Mouse (Mus musculus) liver, adult (tissue): ENCODE measurements around the gene Cacfd1.

Experiments
- GATA4 ChIP-seq: IDR thresholded peaks from 2 replicates; pipeline ENCODE4 v1.6.1; 2014; ENCODE audit warnings: mild to moderate bottlenecking, low read length; ENCODE audit not compliant: insufficient replicate concordance

Cacfd1 gene

DNA sequence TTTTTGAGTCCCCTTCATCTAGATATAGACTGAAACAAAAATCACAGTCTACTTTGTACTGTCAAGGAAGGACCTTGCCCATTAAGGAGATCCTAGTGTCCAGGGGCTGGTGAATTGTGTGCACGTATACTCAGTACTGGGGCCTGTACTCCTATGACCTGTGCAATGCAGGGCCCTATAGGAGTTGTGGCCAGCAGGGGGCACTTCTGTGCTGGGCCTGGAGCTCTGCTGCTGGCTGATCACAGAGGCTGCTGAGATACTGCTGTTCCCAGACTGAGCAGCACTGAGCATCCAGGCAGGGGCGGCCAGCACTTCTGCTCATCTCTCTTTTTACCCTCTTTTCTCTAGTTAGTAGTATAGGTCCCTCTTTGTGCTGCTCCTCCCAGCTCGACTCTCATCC, 33.7 kb downstream of the Cacfd1 start:
- no peak for TF ChIP-seq GATA4

GRCm38 (mm10) chr2:27044166-27044565, 34.4 kb downstream of the Cacfd1 start:
- TF ChIP-seq GATA4, result no peak

DNA sequence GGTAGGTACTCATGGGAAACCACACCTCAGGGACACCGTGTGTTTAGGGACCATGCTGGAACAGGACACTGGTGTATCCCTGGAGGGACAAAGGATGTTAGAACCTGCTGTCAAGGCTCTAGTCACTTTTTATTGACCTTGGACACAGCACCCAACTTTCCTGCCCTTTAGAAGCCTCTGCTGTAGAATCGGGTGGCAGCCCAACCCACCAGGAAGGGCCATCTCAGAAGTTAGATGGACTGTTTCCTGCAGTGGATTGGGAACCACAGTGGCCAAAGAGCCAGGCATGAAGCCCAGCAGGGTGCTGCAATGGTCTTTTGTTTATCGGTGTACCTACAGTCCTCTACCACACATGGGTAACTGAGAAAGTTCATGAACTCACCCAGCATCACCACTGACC, 34.9 kb downstream of the Cacfd1 start:
- TF ChIP-seq GATA4, result no peak

DNA sequence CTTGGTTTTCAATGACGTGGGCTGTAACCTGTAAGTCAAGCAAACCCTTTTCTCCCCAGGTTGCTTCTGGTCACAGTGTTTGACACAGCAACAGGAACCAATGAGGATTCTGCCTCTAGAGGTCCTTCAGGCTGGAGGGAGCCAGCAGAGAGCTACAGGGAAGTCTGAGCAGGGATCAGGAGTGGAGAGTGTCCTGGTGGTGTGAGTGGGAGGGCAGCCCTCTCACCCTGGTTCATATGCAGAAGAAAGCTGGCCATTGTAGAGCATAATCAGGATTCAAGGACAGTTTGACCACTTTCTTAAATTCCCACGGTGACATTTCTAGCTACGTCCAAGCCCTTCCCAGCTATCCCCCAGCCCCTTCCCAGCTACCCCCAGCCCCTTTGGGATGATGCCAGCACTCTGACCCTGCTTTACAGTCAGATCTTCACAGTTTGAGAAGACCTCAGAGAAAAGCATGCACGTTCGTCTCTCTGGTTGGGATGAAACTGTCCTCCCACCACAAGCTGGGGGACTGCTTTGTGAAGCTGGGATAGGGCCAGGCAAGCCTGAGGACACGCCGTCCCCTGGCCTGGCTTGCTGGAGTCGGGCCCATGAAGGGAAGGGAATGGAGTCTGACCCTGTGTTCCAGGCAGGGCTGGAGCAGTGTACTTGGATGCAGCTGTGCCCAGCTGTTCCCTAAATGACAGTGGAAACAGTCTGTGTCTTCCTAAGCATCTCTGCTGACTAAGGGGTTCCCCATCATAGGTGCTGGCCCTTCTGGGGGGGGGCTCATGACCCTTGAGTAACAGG, 36.4 kb downstream of the Cacfd1 start:
- no peak for TF ChIP-seq GATA4

DNA sequence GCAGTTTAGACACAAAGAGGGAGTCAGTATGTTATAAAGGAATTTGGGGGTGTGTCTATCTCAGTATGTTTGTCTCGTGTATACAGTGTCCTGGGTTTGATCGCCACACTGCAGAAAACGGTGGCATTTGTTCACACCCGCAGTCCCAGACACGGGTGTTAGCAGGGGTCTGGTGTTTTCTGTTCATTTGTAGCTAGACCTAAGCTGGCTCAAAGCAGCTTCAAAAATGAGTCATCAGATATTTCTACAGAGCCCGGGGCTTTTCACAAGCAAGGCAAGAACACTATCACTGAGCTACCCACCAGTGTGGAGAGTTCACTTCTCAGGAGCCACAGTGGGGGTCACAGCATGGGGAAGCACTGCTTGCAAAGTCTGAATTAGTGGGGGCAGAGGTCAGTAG, 39.7 kb downstream of the Cacfd1 start:
- no peak for TF ChIP-seq GATA4

DNA sequence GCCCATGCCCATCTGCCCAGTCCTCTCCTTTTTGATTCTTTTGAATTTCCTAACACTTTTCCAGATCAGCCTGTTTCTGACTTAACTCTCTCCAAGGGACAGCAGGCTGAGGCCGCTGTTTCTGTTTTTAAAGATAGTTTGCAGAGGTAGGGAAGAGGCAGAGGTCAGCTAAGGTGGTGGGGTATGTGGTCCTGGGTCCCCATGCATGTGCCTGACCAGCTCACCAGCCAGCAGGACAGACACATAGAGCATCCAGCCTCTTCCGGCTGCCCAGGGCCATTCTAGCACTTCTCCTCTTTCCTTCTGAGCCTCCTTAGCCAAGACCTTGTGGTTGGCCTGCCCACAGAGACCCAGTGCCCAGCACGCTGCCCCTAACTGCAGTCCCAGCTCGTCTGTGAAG, 48.5 kb downstream of the Cacfd1 start:
- TF ChIP-seq GATA4, result no peak

DNA sequence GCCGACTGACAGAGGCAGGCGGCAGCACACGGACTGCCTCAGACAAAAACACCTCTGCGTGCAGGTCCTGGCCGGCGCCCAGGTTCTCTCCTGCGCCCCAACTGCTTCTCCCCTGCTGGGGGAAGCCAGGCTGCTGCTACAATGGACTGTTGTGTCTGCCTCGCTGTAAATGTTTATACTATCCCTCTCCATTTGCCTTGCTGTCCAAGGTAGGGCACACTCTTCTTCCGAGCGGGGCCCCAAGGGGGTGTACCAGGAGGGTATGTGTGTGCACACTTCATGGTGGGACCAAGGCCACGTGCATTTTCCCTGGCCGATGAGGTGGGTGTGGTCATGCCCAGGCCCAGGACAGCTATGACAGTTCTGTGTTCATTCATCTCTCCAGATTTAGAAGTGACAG, 49.0 kb downstream of the Cacfd1 start:
- no peak for TF ChIP-seq GATA4

- no peak for TF ChIP-seq GATA4
Measured at GRCm38 (mm10) chr2:27059187-27059586, 49.5 kb downstream of the Cacfd1 start.

DNA sequence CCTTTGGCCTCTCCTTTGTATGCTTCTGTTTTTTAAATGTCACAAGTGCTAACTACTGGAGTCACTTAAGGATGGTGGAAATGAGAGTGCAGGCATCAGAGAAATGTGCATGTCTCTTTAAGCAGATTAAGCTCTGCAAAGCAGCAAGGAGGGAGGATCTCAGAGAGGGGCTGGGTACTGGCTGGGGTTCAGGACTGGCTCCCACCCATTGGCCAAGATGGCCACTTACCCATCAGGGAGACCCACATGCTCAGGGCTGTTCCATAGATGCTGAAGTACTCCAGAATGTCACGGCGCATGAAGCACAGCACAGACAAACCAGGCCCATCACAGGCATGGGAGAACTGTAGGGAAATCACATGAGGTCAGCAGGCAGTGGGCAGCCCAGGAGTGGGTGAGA, 57.4 kb downstream of the Cacfd1 start:
- TF ChIP-seq GATA4, result no peak

- TF ChIP-seq GATA4, result no peak
Measured at GRCm38 (mm10) chr2:27067996-27068395, 58.3 kb downstream of the Cacfd1 start.

GRCm38 (mm10) chr2:27069646-27070045, 59.9 kb downstream of the Cacfd1 start:
- no peak for TF ChIP-seq GATA4

GRCm38 (mm10) chr2:27070247-27070813, 60.6 kb downstream of the Cacfd1 start:
- no peak for TF ChIP-seq GATA4
